Mouse (Mus musculus) midbrain, embryonic 13.5 days (tissue): ENCODE measurements around the gene Tsc1. TPM values are rescaled to one million over a fixed set of nuclear protein-coding genes. Genes with fewer than 3 reads are reported as not detected.

Source experiments
- ATAC-seq: fragments of 200-750 bp; cut with Nextera tagmentation; 2 replicates; pipeline ENCODE4 v1.8.0; 2017; ENCODE audit warnings: mild to moderate bottlenecking, moderate TSS enrichment, moderate library complexity
- H3K27ac ChIP-seq: fragments of 300-500 bp; sonication (generic); 2 replicates; pipeline ENCODE4 v1.5.1; 2015; ENCODE audit warnings: inconsistent platforms, mild to moderate bottlenecking, moderate library complexity
- H3K27me3 ChIP-seq: fragments of 300-500 bp; sonication (generic); 2 replicates; pipeline ENCODE4 v1.6.1; 2015; ENCODE audit warnings: mild to moderate bottlenecking, inconsistent platforms
- H3K36me3 ChIP-seq: fragments of 300-500 bp; sonication (generic); 2 replicates; pipeline ENCODE4 v1.6.1; 2015; ENCODE audit warnings: mild to moderate bottlenecking, inconsistent platforms
- H3K4me1 ChIP-seq: fragments of 300-500 bp; sonication (generic); replicated peaks from 2 replicates; pipeline ENCODE4 v1.6.1; 2015; ENCODE audit warnings: inconsistent platforms
- H3K4me2 ChIP-seq: fragments of 300-500 bp; sonication (generic); replicated peaks from 2 replicates; pipeline ENCODE4 v1.6.1; 2015; ENCODE audit warnings: moderate library complexity, mild to moderate bottlenecking, inconsistent platforms
- H3K4me3 ChIP-seq: fragments of 300-500 bp; sonication (generic); replicated peaks from 2 replicates; pipeline ENCODE4 v1.5.1; 2015; ENCODE audit warnings: mild to moderate bottlenecking, inconsistent platforms
- H3K9ac ChIP-seq: fragments of 300-500 bp; sonication (generic); replicated peaks from 2 replicates; pipeline ENCODE4 v1.6.1; 2015; ENCODE audit warnings: mild to moderate bottlenecking, inconsistent platforms
- H3K9me3 ChIP-seq: fragments of 300-500 bp; sonication (generic); 2 replicates; pipeline ENCODE4 v1.6.1; 2016; ENCODE audit warnings: mild to moderate bottlenecking, inconsistent platforms
- WGBS: fragments of 180-500 bp; shearing (Covaris S2); methylation state at CpG from one replicate; pipeline ENCODE4 v1.1.7; 2015; 5-methylcytosine and 5-hydroxymethylcytosine counted together
- polyA plus RNA-seq: library from polyadenylated mRNA; unstranded; fragments of >200 nt; fragmentation: Nextera tagmentation; extraction: Ambion mirVana; gene quantifications from 2 replicates; pipeline ENCODE4 v1.2.1, GENCODE M21; 2015

The Tsc1 gene
- polyA plus RNA-seq, 1 experiment from 2014 or later, result 38.4 TPM

DNA sequence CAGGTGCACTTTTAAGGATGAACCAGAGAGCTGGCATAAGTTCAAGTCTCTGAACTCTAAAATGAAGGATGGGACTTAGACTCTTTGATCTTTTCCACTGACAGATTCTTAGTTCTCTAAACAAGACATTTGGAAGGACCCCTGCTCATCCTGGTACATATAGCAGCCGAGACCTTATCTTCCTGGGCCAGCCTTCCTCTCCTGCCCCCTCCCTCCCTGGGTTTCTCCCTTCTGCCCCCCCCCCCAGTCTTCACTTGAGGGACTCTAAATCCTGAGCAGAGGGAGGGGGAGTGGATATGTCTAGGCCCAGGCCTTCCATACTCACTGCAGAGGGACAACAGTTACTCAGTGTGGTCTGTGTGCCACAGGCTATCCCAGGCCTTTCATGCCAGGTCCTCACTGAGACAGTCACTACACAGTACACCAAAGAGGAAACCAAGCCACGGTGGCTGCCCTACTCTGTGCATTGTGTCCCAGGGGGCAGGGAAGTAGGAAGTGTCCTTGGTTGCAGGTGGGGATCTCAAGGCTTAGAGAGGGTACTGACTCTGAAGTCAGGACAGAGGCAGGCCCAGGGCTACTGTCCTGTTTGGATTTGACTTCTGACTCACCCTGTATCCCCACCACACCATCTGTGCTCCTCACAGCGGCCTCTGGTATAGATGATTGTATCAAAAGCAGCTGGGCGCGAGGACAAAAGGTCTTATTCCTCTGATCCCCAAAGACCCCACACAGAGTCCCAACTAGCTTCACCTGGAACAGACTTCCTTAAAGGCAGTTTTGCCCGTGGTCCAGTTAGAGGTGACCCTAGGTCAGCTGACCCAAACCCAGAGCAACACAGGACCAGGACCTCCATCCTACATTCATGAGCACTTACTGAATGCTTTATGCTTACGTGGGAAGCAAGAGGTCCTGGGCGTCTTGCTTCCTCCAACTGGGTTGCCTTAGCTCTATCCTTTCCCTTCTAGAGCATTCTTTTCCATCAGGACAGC, 23.2 kb upstream of the Tsc1 start:
- Histone ChIP-seq H3K27ac (no peak overlapping the region), H3K27me3 (peaks cover 18% of the 10 kb centered on the region), H3K4me2 (no peak overlapping the region), H3K9me3 (no peaks in the 10 kb centered on the region), H3K9ac (no peak overlapping the region), H3K4me3 (no peak overlapping the region), H3K4me1 (0 out of 2 replicates have a peak, but pooled peaks cover 4% of the 10 kb centered on the region), H3K36me3 (no peaks in the 10 kb centered on the region)
- ATAC-seq, result no peak
- 71% methylated on average over 8 of the region's 8 CpGs for WGBS

DNA sequence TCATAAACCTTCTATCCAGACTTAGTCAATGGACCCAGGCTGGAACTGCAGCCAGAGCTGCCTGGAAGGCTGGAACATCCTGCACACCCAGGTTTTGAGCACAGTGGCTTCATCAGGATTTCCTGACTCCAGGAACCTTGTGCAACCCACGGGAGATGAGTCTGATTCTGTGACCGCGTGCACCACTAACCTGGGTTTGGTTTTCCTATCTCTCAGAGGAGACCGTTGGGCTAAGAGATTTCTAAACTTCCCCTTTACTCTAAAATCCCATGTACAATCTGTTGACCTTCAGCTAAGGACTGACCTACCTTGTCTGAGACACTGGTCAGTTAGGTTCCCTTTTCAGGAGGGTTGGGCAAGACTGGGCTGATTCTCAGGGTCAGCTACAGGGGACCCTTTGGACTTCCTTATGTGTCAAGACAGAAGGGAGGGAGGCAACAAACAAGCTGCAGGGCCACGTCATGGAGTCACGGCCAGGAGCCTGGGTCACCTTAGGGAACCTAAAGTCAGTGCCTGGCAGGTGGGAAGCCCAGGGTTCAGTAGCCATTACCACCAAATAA, 22.2 kb upstream of the Tsc1 start:
- H3K9me3 ChIP-seq, result no peaks in the 10 kb centered on the region
- 83% methylated on average over 6 of the region's 6 CpGs for WGBS

DNA sequence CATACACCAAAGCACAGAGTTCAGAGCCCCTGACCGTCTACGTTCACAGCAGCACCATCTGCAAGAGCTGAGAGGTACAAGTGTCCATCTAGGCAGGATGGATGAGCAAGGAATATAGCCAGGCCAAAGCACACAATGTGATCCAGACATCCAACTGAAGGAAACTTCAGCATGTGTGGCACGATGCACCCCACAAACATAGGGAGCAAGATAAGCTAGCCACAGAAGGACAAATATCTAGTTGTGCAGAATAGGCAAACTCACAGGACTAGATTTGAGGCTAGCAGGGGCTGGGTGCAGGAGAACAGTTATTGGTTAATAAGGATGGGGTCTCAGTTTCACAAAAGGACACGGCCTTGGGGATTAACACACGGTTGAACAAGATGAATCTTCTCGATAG, 21.7 kb upstream of the Tsc1 start:
- 85% methylated on average over 6 of the region's 6 CpGs for WGBS
- no peaks in the 10 kb centered on the region for H3K36me3 ChIP-seq
- no peak for ATAC-seq
- peaks cover 21% of the 10 kb centered on the region for H3K27me3 ChIP-seq
- H3K4me3 ChIP-seq, result no peak overlapping the region
- H3K9me3 ChIP-seq, result no peaks in the 10 kb centered on the region
- no peak overlapping the region for H3K9ac ChIP-seq
- 0 out of 2 replicates have a peak, but pooled peaks cover 4% of the 10 kb centered on the region for H3K4me1 ChIP-seq
- no peak overlapping the region for H3K27ac ChIP-seq
- no peak overlapping the region for H3K4me2 ChIP-seq

More for the DNA sequence above, 22.2 kb upstream of the Tsc1 start:
- Histone ChIP-seq H3K4me1 (0 out of 2 replicates have a peak, but pooled peaks cover 4% of the 10 kb centered on the region), H3K27me3 (peaks cover 21% of the 10 kb centered on the region), H3K4me3 (no peak overlapping the region), H3K27ac (no peak overlapping the region), H3K4me2 (no peak overlapping the region), H3K9ac (no peak overlapping the region), H3K36me3 (no peaks in the 10 kb centered on the region)
- ATAC-seq, result no peak

DNA sequence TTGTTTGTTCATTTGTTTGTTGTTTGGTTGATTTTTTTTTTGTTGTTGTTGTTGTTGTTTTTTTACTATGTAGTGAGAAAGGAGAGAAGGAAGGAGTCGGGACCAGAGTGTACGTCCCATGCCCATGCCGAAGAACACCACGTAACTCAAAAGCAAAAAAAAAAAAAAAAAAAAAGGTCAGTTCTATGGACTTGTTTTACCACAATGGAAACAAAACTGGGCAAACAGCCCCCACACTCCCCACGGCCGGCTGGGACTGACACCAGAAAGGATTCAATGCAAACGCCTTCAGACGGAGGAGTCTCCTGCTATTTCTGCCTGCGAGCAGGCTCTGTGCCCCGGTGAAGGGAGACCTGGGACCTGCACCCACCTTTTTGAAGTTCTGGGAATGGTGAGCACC, 20.5 kb upstream of the Tsc1 start:
- 71% methylated on average over 10 of the region's 10 CpGs for WGBS
- ATAC-seq, result no peak
- Histone ChIP-seq H3K9ac (no peak overlapping the region), H3K27ac (no peak overlapping the region), H3K9me3 (no peaks in the 10 kb centered on the region), H3K36me3 (no peaks in the 10 kb centered on the region), H3K4me2 (no peak overlapping the region), H3K4me1 (0 out of 2 replicates have a peak, but pooled peaks cover 4% of the 10 kb centered on the region), H3K4me3 (no peak overlapping the region), H3K27me3 (peaks cover 21% of the 10 kb centered on the region)

DNA sequence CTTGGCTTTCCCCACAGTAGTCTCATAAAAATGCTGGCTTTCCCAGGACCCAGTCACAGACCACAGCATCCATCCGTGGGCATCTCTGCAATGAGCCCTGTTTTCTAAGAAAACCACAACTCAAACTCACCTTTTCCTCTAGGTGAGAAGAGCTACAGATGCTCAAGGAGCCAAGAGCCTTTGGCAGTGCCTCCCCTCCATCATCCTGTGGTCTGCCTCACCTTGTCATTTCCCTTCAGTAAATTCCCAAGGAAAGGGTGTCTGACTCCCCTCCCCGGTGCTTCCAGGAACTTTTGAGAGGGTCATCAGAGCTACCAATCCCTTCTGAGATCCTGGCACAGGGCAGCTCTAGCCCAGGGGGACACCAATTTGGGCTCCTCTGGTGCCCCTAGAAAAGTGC, 19.9 kb upstream of the Tsc1 start:
- WGBS, result 38% methylated on average over 2 of the region's 2 CpGs
- H3K27ac ChIP-seq, result no peak overlapping the region
- no peaks in the 10 kb centered on the region for H3K9me3 ChIP-seq
- no peaks in the 10 kb centered on the region for H3K36me3 ChIP-seq
- H3K27me3 ChIP-seq, result peaks cover 21% of the 10 kb centered on the region
- 0 out of 2 replicates have a peak, but pooled peaks cover 4% of the 10 kb centered on the region for H3K4me1 ChIP-seq
- no peak for ATAC-seq
- H3K4me3 ChIP-seq, result no peak overlapping the region
- no peak overlapping the region for H3K9ac ChIP-seq
- H3K4me2 ChIP-seq, result no peak overlapping the region

DNA sequence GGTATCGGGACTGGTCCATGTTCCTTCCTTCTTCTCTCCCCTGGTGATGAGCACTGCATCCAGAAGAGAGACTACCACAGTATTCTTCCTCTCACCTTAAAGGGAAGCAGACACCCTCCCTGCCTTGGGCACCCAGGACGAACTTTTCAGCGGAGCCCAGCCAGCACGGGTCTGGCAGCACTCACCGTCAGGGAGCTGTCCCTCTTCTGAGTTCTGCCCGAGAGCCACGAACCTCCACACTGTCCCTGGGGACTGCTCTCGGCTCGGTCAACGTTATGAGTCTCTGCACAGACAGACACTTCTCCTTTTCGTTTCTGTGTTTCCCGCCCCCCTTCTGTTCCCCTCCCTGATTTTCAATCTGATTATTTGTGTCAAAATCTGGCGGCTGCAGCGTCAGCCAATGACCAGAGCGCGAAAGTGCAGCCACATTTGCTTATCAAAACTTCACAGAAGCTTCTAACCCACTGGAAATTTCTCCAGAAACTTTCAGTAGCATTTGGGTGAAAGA, 19.3 kb upstream of the Tsc1 start, which contains the start of gene Gfi1b:
TSS of gene Gfi1b (minus strand) at position 319 of the 508 bp plus-strand sequence.
- WGBS, result 5% methylated on average over 16 of the region's 16 CpGs
- Histone ChIP-seq H3K9ac (no peak within 1 kb of the TSS), H3K27ac (no peak within 1 kb of the TSS), H3K9me3 (no peaks in the 10 kb centered on the region), H3K4me2 (no peak within 1 kb of the TSS), H3K36me3 (no peaks in the 10 kb centered on the region), H3K4me1 (0 out of 2 replicates have a peak, but pooled peaks cover 4% of the 10 kb centered on the region), H3K4me3 (no peak within 1 kb of the TSS), H3K27me3 (peaks cover 21% of the 10 kb centered on the region)
- ATAC-seq, result no peak

DNA sequence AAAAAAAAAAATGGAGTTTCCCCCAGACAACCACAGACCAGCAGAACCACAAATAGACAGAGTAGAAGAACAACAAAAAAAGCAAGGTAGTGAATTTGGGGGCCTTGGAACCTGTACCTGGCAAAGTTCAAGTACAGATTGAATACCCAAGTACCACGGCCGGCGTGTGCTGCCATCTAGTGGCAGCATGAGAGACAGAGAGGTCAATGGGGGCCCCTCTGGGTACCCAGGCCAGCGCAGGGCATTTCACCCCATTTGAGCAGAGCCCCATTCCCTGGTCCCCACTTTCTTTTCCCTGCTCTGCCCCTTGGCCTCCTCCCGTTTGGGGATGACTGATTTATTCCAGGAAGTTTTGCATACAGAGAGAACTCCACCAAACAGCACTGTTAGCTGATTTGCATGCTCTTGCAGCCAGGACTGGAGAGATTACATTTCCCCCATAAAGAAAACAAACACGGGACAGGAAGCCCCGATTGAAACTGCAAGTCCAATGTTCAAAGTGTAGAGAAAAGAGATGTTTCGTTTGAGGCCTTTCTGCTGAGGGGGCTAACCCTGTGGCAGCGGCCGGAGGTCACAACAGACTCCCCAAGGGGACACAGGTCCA, 18.4 kb upstream of the Tsc1 start:
- Histone ChIP-seq H3K9me3 (no peaks in the 10 kb centered on the region), H3K36me3 (no peaks in the 10 kb centered on the region), H3K4me1 (0 out of 2 replicates have a peak, but pooled peaks cover 4% of the 10 kb centered on the region), H3K9ac (no peak overlapping the region), H3K4me2 (no peak overlapping the region), H3K27ac (no peak overlapping the region), H3K27me3 (peaks cover 21% of the 10 kb centered on the region), H3K4me3 (no peak overlapping the region)
- no peak for ATAC-seq
- WGBS, result 24% methylated on average over 10 of the region's 10 CpGs

DNA sequence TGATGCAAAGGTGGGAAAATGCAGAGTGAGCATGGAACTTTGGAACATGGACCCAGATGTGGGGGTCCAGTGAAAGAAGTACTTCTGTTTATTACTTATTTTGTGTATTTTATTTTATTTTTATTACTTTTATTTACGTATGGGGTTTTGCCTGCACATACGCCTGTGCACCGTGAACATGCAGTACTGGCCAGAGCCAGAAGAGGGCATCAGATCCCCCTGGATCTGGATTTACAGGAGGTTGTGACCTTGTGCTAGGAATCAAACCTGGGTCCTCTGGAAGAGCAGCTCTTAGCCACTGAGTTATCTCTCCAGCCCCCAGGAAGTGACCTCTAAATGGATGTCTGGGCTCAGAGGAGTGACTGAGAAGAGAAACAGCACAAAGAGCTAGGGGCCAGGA, 16.2 kb upstream of the Tsc1 start:
- no peak overlapping the region for H3K4me2 ChIP-seq
- 93% methylated on average over 3 of the region's 3 CpGs for WGBS
- no peak overlapping the region for H3K4me3 ChIP-seq
- H3K27ac ChIP-seq, result no peak overlapping the region
- ATAC-seq, result no peak
- no peaks in the 10 kb centered on the region for H3K36me3 ChIP-seq
- H3K9me3 ChIP-seq, result no peaks in the 10 kb centered on the region
- peaks cover 21% of the 10 kb centered on the region for H3K27me3 ChIP-seq
- no peak overlapping the region for H3K9ac ChIP-seq
- H3K4me1 ChIP-seq, result peaks cover 5% of the 10 kb centered on the region; the same call in 1 of the 2 replicates

DNA sequence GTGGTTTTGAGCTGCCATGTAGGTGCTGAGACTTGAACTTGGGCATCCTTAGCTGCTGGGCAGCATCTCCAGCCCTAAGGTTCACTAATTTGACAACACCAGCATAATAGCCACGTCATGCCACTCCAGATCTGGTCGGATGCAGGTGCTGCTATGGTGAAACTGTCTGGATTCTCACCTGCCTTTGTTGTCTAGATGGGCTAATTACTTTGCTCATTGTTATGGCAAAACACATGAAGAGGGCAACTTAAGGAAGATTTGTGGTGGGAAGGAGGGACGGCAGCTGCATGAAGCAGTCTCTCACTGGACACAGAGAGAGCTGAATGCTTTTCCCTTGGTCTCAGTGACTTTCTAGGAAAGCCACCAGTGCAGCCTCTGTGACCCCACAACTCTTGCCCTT, 15.0 kb upstream of the Tsc1 start:
- Histone ChIP-seq H3K4me1 (peaks cover 8% of the 10 kb centered on the region; the same call in 1 of the 2 replicates), H3K4me2 (no peak overlapping the region), H3K36me3 (no peaks in the 10 kb centered on the region), H3K9me3 (no peaks in the 10 kb centered on the region), H3K4me3 (no peak overlapping the region), H3K27ac (no peak overlapping the region), H3K9ac (no peak overlapping the region), H3K27me3 (peaks cover 16% of the 10 kb centered on the region)
- WGBS, result 82% methylated on average over 3 of the region's 3 CpGs
- ATAC-seq, result no peak

DNA sequence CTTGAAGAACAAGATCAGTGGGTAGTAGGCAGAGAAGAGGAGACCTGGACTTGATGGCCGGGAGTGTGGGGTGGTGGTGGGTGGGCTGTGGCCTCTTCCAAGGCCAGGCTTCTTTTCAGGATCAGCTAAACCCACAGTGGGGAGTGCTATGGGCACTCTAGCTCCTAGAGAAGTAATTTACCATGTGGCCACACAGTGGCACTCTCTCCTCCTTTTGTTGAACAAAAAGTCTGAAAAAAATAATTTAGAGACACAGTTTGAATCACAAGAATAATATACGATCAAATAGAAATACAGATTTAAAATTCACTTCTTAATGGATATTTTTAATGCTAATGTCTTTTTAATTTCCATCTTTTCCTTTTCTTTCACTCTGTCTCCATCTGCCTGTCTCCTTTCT, 13.0 kb upstream of the Tsc1 start:
- peaks cover 4% of the 10 kb centered on the region; the same call in 1 of the 2 replicates for H3K4me1 ChIP-seq
- H3K4me2 ChIP-seq, result no peak overlapping the region
- H3K27ac ChIP-seq, result no peak overlapping the region
- no peak overlapping the region for H3K4me3 ChIP-seq
- 67% methylated on average over 2 of the region's 2 CpGs for WGBS
- H3K9me3 ChIP-seq, result no peaks in the 10 kb centered on the region
- H3K27me3 ChIP-seq, result peaks cover 3% of the 10 kb centered on the region; the same call in 1 of the 2 replicates
- no peak overlapping the region for H3K9ac ChIP-seq
- ATAC-seq, result no peak
- H3K36me3 ChIP-seq, result no peaks in the 10 kb centered on the region

DNA sequence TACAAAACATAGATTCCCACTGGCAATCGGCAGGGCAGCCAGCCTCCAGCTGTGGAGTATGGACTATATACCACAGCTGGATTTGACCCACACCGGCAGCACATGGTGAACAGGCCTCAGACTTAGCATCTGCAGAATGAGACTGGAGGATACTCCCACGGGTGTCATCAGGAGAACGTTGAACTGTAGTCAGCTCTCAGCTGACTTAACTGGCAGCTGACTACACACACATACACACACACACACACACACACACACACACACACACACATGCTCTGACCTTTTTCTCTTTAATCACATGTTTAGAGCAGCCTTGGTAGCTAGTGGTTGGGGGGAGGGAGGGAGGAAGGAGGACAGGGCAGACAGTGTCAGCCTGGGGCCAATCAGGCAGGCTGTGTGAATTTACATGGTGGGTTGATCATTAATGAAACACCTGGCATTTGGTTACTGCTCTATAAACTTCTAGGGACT, 11.1 kb upstream of the Tsc1 start:
- H3K9ac ChIP-seq, result no peak overlapping the region
- H3K9me3 ChIP-seq, result no peaks in the 10 kb centered on the region
- no peak overlapping the region for H3K4me3 ChIP-seq
- H3K36me3 ChIP-seq, result no peaks in the 10 kb centered on the region
- no peak overlapping the region for H3K4me2 ChIP-seq
- no peak overlapping the region for H3K27ac ChIP-seq
- H3K27me3 ChIP-seq, result no peaks in the 10 kb centered on the region
- H3K4me1 ChIP-seq, result peaks cover 4% of the 10 kb centered on the region; the same call in 1 of the 2 replicates
- ATAC-seq, result no peak
- 57% methylated on average over 4 of the region's 4 CpGs for WGBS
